Mouse (Mus musculus): ENCODE data around the gene Ccdc91. TPM values are rescaled to one million over a fixed set of nuclear protein-coding genes. Genes with fewer than 3 reads are reported as not detected.

The Ccdc91 gene
- 23.4 TPM for polyA plus RNA-seq (2017; shearing (Covaris generic))

GRCm38 (mm10) chr6:147475727-147476613, at the start of gene Ccdc91:
TSS of gene Ccdc91 (plus strand) at chr6:147475828.

Other genes starting within 250 kb of the Ccdc91 start
- gene Pthlh, start 211.6 kb upstream of the Ccdc91 start, polyA plus RNA-seq (2017; shearing (Covaris generic)): not detected

Measured in CD4-positive, CD25-positive, alpha-beta regulatory T cell (primary cell).